Comparison of ENCODE assay signal across 14 mouse cellular contexts in genomic region chr3:134718620-134719019, GRCm38 (mm10).
DNase-seq lines count a peak whose midpoint lies in the region; ATAC-seq and TF ChIP-seq lines count a peak whose summit lies in the region.
"Had no signal": no experiment of that assay in that cellular context is flagged by ENCODE, and none has a peak within 500 bp of the region (broad histone marks: within the 10 kb centered on the region; RNA-seq: fewer than 3 reads in every experiment).

No protein-coding gene starts in this region.

- peak; percentile 59 for TF ChIP-seq CTCF in layer of hippocampus, adult 2 months (conservative IDR thresholded peaks at IDR 0.05)
- TF ChIP-seq CTCF in E14TG2a.4 (conservative IDR thresholded peaks at IDR 0.05; ENCODE audit: low read length) = peak; percentile 68

- ATAC-seq in common myeloid progenitor, adult 5-6 weeks (replicated peaks; ENCODE audit: low read depth, poor library complexity, severe bottlenecking) = peak; percentile 50; the same call in 1 of the 2 replicates

- H3K36me3 ChIP-seq in E14TG2a.4 (ENCODE audit: insufficient read depth, low read length) = no peaks in the 10 kb centered on the region
- H3K36me3 ChIP-seq: hindbrain, embryonic 15.5 days; liver, embryonic 15.5 days had no signal

- no peaks in the 10 kb centered on the region for H3K9me3 ChIP-seq in E14TG2a.4 (ENCODE audit: low read length)
- H3K9me3 ChIP-seq: hindbrain, embryonic 15.5 days; liver, embryonic 15.5 days had no signal

- DNase-seq in adrenal gland, postnatal 14 days = peak; percentile 13
- no peak for DNase-seq in adrenal gland, adult 2 months
- no peak for DNase-seq in layer of hippocampus, adult 2 months (ENCODE audit: low spot score in 2 of 2)
- DNase-seq in layer of hippocampus, adult 9-10 months (ENCODE audit: low spot score) = no peak
- no peak for DNase-seq in T-cell, adult 2 months (ENCODE audit: low spot score)
- no peak for DNase-seq in cerebellum, postnatal 4 days (ENCODE audit: low spot score in 2 of 2)
- DNase-seq: cerebellum, adult 18-20 months; gastrocnemius, postnatal 36 days; kidney, postnatal 14 days had no signal

- H3K27me3 ChIP-seq in E14TG2a.4 (ENCODE audit: insufficient read depth, low read length) = no peaks in the 10 kb centered on the region
- H3K27me3 ChIP-seq: hindbrain, embryonic 15.5 days; liver, embryonic 15.5 days had no signal

- no peak overlapping the region for H3K27ac ChIP-seq in layer of hippocampus, adult 2 months
- H3K27ac ChIP-seq: hindbrain, embryonic 15.5 days; liver, embryonic 15.5 days had no signal

- no peaks in the 10 kb centered on the region for H3K4me1 ChIP-seq in E14TG2a.4 (replicated peaks; ENCODE audit: low read depth, low read length)
- H3K4me1 ChIP-seq: hindbrain, embryonic 15.5 days; liver, embryonic 15.5 days had no signal

- no peak overlapping the region for H3K4me3 ChIP-seq in layer of hippocampus, adult 2 months
- no peak overlapping the region for H3K4me3 ChIP-seq in E14TG2a.4 (replicated peaks; ENCODE audit: low read length)
- H3K4me3 ChIP-seq: hindbrain, embryonic 15.5 days; liver, embryonic 15.5 days; myocyte had no signal
